Comparison of ENCODE assay signal across 10 mouse cellular contexts in the genomic region with DNA sequence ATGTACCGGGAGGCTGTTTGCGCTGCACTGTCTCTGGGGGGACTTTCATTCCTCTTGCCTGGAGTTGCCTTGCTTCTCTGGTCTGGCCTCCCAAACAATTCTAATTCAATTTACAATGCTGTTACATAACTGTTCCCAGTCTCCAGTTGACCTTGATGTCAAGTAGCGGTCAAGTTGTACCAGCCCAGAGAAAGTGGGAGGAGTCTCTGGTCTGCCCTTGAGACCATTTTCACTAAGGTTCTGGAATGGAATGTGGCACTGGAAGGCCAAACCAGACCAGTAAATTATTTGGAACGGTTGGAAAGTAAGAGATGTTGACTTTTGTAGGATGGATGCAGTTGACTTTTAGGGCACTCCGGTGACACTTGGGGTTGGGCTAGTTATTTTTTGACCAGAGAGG.
DNase-seq lines count a peak whose midpoint lies in the region; ATAC-seq lines count a peak whose summit lies in the region.
"Had no signal": no experiment of that assay in that cellular context is flagged by ENCODE, and none has a peak within 500 bp of the region (broad histone marks: within the 10 kb centered on the region; RNA-seq: fewer than 3 reads in every experiment).

No protein-coding gene starts in this region.

- WGBS in forebrain, embryonic 11.5 days = 90% methylated on average over 5 of the region's 5 CpGs

- no peaks in the 10 kb centered on the region for H3K4me1 ChIP-seq in forebrain, embryonic 11.5 days (replicated peaks; ENCODE audit: control insufficient read depth, insufficient read depth, low read length)

- ATAC-seq in forebrain, embryonic 11.5 days (replicated peaks; ENCODE audit: low FRiP score) = no peak
- ATAC-seq: hindbrain, postnatal 0 days had no signal

- peak; percentile 64 for DNase-seq in adrenal gland, adult 2 months
- DNase-seq in adrenal gland, postnatal 25 days = no peak
- DNase-seq in ovary, adult 18-20 months (ENCODE audit: low spot score) = peak; percentile 53
- no peak for DNase-seq in ovary, postnatal 14 days (ENCODE audit: low spot score)
- peak; percentile 60 for DNase-seq in kidney, postnatal 14 days
- DNase-seq in mesoderm, embryonic 11.5 days (ENCODE audit: low read depth, low spot score) = peak; percentile 5
- DNase-seq in forebrain, embryonic 11.5 days (ENCODE audit: low spot score) = no peak
- DNase-seq in cerebellum, postnatal 4 days (ENCODE audit: low spot score in 2 of 2) = no peak

- H3K27me3 ChIP-seq in forebrain, embryonic 11.5 days (ENCODE audit: control insufficient read depth, insufficient read depth, low read length) = no peaks in the 10 kb centered on the region

- H3K27ac ChIP-seq in forebrain, embryonic 11.5 days (ENCODE audit: low read depth, low read length) = no peak overlapping the region
- H3K27ac ChIP-seq: hindbrain, postnatal 0 days had no signal

- H3K4me2 ChIP-seq in forebrain, embryonic 11.5 days (ENCODE audit: low read depth, low read length, severe bottlenecking) = no peak overlapping the region
- H3K4me2 ChIP-seq: midbrain, embryonic 11.5 days had no signal

- H3K36me3 ChIP-seq in forebrain, embryonic 11.5 days (ENCODE audit: control insufficient read depth, insufficient read depth, low read length) = no peaks in the 10 kb centered on the region

- no peak overlapping the region for H3K9ac ChIP-seq in forebrain, embryonic 11.5 days (ENCODE audit: low read length)

- H3K4me3 ChIP-seq in forebrain, embryonic 11.5 days (ENCODE audit: low read depth, low read length) = no peak overlapping the region

- no peaks in the 10 kb centered on the region for H3K9me3 ChIP-seq in forebrain, embryonic 11.5 days (ENCODE audit: control insufficient read depth, low read length)

Comparison
In these comparisons a context has a peak if more than half of its experiments do, and no peak if none do; other contexts are left out.
1. DNase-seq: peak in adrenal gland, adult 2 months (single experiment), ovary, adult 18-20 months (single experiment), kidney, postnatal 14 days (single experiment) and mesoderm, embryonic 11.5 days (single experiment); none in adrenal gland, postnatal 25 days (single experiment), ovary, postnatal 14 days (single experiment), forebrain, embryonic 11.5 days (single experiment) and cerebellum, postnatal 4 days (0 of 2).